Mouse (Mus musculus) heart, postnatal 10 days (tissue): ENCODE results near the gene Gm19935. TPM values are rescaled to one million over a fixed set of nuclear protein-coding genes. Genes with fewer than 3 reads are reported as not detected.
A peak's percentile ranks its signal among the peaks of the same experiment; 100 is the strongest.

Experiments
- DNase-seq, 2 experiments: peaks; one replicate each; pipeline ENCODE4 v3.0.0; 2021
- intact Hi-C: fragments of 180-260 bp; cut with DNase I; formaldehyde crosslinking; loops from one replicate; pipeline ENCODE4 v1.15.1; 2025
- total RNA-seq, 2 experiments: library from RNA; stranded (reverse); gene quantifications; 2 replicates each; pipeline ENCODE4 v1.2.3; 2021

Gene Gm19935
- total RNA-seq, 2 experiments from 2014 or later = not detected

- intact Hi-C loops = no loop called here
- DNase-seq = no peak
Measured at GRCm38 (mm10) chr8:90830980-90831379, 13.8 kb upstream of the Gm19935 start.

- intact Hi-C loops = loop anchor here (2.0 kb wide), 1 partner anchor 47 kb away; no protein-coding TSS in a partner anchor
- DNase-seq = no peak
Measured at GRCm38 (mm10) chr8:90829825-90830224, 12.6 kb upstream of the Gm19935 start.

DNA sequence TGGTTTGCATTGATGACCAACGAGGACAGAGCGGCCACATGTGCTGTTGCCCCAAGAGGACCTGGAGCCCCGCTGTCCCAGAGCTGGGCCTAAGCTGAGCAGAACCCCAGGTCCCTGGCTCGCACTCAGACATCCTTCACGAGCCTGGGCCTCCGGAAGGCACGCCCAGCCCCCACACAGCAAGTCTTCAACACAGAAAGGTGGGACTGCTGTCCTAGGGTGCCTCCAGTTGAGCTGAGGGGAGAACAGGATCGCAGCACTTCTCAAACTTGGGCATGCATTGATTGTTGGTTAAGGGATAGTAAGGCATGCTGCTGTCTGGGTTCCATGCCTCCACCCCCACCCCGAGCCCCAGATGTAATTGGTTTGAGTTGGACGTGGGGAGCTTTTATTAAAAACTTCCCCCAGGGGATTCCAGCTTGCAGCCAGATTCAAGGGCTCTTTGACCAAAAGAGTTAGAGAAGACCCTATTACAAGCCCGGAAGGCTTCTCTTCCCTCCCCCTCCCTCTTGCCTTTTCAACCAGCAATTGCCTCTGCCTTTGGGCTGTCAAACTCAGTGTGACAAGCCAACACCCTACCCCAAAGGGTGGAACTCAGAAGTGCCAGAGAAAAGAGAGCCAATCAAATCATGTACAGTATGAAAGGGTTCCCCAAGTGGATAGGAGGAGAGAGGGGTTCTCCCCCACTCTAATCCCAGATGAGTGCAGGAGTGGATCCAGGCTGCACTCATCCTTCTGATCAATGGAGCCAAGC, 12.0 kb upstream of the Gm19935 start:
- peak; percentile 47 to 50 for DNase-seq
- intact Hi-C loops = loop anchor here (1.0 to 2.0 kb wide), 5 partner anchors 48 to 190 kb away; no protein-coding TSS in a partner anchor

GRCm38 (mm10) chr8:90828181-90828986, 11.2 kb upstream of the Gm19935 start, which contains the start of gene Chd9:
TSS of gene Chd9 (plus strand) at chr8:90828352.
- DNase-seq = peak; percentile 98 to 99
- intact Hi-C loops = loop anchor here (1.0 to 2.0 kb wide), 5 partner anchors 48 to 191 kb away; no protein-coding TSS in a partner anchor

DNA sequence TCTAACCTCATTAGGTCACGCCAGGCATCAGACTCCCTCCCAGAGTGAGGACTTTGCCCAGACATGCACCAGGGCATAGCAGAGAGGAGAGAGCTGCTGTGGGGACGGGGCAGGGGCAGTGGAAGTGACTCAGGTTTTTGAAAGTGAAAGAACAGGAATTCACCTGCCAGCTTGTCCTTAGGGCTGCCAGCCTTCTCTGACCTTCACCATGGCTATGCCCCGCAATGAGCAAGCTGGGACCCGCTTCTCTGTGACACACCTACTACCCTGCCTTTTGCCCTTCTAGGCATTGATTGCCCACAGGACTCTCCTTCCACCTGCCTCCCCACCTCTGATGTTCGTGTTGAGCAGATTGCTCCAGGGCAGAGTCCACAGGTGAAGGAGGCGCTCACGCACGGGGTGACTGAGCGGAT, 8.3 kb upstream of the Gm19935 start:
- no peak for DNase-seq
- intact Hi-C loops = no loop called here

GRCm38 (mm10) chr8:90822443-90822842, 5.2 kb upstream of the Gm19935 start:
- peak; percentile 45 to 50 for DNase-seq
- intact Hi-C loops = no loop called here

GRCm38 (mm10) chr8:90820321-90820696, 3.1 kb upstream of the Gm19935 start:
- no peak for DNase-seq
- intact Hi-C loops = no loop called here

DNA sequence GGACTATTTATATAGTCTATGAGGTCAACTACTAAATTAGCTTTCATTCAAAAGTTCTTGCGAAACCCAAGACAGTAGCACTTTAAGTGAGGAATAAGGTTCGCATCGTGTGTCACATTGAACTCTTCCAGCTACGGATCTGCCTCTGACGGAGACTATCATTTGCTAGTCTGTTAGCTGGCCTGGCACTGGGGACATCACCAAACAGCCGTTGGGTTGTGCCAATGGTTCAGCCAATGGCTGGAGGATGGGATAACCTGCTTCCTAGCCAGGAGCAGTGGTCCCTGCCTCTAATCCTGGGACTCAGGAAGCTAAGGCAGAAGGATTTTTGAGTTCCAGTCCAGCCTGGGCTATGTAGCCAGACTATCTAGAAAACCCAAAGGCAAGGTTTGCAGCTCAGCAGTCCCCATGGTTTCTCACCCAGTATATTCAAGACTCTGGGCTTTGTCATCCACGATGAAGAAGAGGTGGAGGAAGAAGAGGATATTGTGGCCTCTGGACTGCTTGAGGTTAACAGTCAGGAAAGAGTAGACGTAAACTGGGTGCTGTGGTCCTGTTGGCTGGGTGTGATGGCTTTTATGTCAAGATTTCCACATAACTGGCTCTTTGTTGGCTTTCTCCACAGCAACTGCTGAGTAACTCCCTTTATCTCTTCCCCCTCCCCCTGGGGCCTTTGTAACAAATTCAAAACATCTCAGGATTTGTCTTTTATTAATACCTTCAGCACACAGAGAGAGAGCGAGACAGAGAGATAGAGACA, 2.5 kb upstream of the Gm19935 start:
- intact Hi-C loops = no loop called here
- no peak for DNase-seq

DNA sequence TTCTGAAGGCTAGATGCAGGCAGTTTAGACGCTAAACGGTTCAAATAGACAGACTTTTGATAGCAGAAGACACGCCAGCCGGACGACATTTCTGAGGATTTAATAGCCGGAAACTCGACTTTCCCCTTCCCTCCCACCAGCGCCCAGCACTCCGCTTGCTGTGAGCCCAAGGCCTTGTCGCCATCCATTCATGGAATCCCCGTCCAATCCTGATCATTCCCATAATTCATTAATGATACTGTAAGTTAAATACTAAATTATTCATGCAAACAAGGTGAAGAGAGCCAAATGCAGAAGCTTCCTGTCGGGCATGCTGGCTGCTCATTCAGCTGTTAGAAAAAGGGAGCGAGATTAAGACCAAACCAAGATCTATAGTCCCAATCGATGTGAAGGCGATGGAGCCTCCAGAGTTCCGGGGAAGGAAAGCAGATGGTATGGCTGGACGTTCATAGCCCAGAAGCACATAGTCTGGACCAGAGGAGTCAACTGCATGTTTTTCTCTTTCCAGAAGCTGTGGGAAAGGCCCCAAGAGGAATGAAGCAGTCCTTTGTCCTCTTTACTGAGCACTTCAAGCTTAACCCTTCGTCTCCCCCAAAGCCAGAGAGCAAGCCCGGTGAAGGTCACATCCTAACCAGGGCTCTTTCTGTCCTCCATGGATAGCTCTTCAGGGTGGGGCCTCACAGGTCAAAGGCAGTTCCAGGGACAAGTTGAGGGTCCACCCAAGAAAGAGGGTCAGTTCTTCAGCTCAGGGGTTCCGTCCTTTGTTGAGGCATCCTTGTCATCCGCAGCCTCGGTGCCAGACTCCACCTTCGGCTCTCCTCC, 921 bp downstream of the Gm19935 start:
- no peak for DNase-seq
- intact Hi-C loops = no loop called here

DNA sequence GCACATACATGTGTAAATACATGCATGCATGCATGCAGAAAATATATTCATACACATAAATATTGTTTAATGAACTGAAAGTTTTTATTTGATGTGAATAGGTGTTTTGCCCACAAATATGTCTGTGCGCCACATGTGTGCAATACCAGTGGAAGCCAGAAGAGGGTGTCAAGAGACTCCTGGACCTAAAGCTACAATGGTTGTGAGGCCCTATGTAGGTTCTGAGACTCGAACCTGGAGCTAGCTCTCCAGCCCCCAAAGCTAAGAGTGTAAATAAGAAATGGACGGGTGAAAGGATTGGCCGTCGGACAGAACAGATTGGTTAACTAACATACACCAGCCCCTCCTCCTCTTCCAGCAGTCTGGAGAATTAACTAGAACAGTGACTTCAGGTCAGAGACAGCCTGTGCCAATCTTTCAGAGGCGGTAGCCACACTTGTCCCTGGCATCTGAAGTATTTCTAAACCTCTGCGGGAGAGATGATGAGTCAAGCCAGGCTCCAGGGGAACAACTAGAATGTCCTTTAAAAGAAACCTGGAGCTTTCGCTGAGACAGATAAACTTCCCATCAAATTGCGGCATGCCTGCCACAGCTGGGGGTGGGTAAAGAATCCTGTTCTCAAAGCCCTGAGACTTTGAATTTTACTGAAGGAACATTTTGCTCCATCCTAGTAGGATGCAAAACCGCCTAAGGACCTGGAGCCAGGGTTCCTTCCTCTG, 3.4 kb downstream of the Gm19935 start:
- intact Hi-C loops = no loop called here
- no peak for DNase-seq

DNA sequence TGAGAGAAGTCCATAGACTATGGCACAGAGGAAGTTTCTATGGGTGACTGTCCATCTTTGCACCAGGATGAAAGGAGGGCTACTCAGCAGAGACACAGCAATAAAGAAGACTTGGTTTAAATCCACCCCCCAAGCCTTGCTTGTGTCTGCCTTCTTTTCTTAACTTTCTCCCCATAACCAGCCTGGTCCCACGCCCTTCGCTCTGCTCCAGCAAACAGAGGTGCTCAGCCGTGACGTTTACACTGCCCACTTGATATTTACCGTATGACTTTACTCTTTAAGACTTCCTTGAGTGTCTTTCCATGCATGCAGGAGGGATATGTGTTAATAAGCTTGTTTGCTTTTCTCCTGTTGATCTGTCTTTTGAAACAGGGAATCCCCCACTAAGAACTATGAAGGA, 17.7 kb downstream of the Gm19935 start:
- no peak for DNase-seq
- intact Hi-C loops = no loop called here

- intact Hi-C loops = loop anchor here (2.0 kb wide), 1 partner anchor 224 kb away; no protein-coding TSS in a partner anchor
- peak; percentile 75 to 83 for DNase-seq
Measured at GRCm38 (mm10) chr8:90794990-90795861, 22.0 kb downstream of the Gm19935 start.

DNA sequence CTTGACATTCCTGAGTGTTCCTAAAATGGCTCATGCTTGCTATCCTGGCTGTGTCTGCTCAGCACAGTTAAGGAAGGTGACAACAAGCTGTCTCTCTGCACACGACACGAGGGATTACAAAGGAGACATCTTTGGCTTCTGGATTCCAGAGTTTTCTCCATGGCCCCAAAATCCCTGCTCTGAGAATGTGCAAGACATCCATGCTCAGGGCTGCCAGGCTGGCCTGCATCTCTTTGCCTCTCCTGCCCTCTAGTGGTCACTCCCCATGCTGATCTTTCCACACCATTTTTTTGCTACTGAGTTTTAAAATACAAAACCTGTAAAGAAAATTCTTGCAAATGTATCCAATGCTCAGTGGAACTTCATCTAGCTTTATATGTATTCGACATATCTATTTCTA, 23.5 kb downstream of the Gm19935 start:
- intact Hi-C loops = loop anchor here (1.0 to 2.0 kb wide), 4 partner anchors 85 to 943 kb away; no protein-coding TSS in a partner anchor
- peak; percentile 83 to 90 for DNase-seq

GRCm38 (mm10) chr8:90791616-90792015, 25.6 kb downstream of the Gm19935 start:
- intact Hi-C loops = loop anchor here (2.0 kb wide), 1 partner anchor 83 kb away; no protein-coding TSS in a partner anchor

DNA sequence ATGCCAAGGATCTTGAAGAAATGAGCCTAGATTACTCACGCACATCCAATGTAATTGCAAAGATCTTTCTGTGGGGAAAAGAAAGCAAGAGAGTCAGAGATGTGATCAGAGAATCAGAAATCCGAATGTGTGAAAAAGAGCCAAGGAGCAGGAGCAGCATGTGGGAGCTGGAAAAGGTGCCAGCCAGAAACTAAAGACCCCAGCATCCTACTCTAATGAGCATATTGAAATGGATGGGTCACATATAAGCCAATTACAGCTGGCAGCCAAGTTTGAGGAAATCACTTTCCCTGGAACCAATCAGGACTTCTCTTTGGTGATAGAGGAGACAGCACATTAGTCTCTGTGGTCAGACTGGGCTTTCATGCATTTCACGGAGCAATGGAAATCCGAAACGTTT, 47.4 kb downstream of the Gm19935 start:
- intact Hi-C loops = no loop called here
- no peak for DNase-seq

More at GRCm38 (mm10) chr8:90791616-90792015, 25.6 kb downstream of the Gm19935 start:
- no peak for DNase-seq
